Mouse (Mus musculus) hindbrain, embryonic 16.5 days (tissue): ENCODE data around the gene Prss50. TPM values are rescaled to one million over a fixed set of nuclear protein-coding genes. Genes with fewer than 3 reads are reported as not detected.

Experiments
- ATAC-seq: fragments of 200-750 bp; cut with Nextera tagmentation; 2 replicates; pipeline ENCODE4 v1.8.0; 2017; ENCODE audit warnings: moderate TSS enrichment, moderate library complexity
- H3K27ac ChIP-seq: fragments of 300-500 bp; sonication (generic); 2 replicates; pipeline ENCODE4 v1.5.1; 2014; ENCODE audit warnings: low read depth, mild to moderate bottlenecking, control low read depth, low read length, moderate library complexity
- H3K27me3 ChIP-seq: fragments of 300-500 bp; sonication (generic); replicated peaks from 2 replicates; pipeline ENCODE4 v1.6.1; 2014; ENCODE audit warnings: low read length; ENCODE audit not compliant: control insufficient read depth, insufficient read depth
- H3K36me3 ChIP-seq: fragments of 300-500 bp; sonication (generic); 2 replicates; pipeline ENCODE4 v1.6.1; 2014; ENCODE audit warnings: mild to moderate bottlenecking, low read length, moderate library complexity, mixed read lengths; ENCODE audit not compliant: control insufficient read depth, insufficient read depth
- H3K4me1 ChIP-seq: fragments of 300-500 bp; sonication (generic); 2 replicates; pipeline ENCODE4 v1.6.1; 2014; ENCODE audit warnings: low read depth, low read length; ENCODE audit not compliant: control insufficient read depth, insufficient read depth
- H3K4me2 ChIP-seq: fragments of 300-500 bp; sonication (generic); 2 replicates; pipeline ENCODE4 v1.6.1; 2014; ENCODE audit warnings: mild to moderate bottlenecking, low read length, control low read depth, moderate library complexity
- H3K4me3 ChIP-seq: fragments of 300-500 bp; sonication (generic); 2 replicates; pipeline ENCODE4 v1.5.1; 2014; ENCODE audit warnings: mild to moderate bottlenecking, low read length, control low read depth, moderate library complexity
- H3K9ac ChIP-seq: fragments of 300-500 bp; sonication (generic); 2 replicates; pipeline ENCODE4 v1.6.1; 2014; ENCODE audit warnings: low read depth, mild to moderate bottlenecking, control low read depth, low read length, moderate library complexity
- H3K9me3 ChIP-seq: fragments of 300-500 bp; sonication (generic); 2 replicates; pipeline ENCODE4 v1.6.1; 2014; ENCODE audit warnings: mild to moderate bottlenecking, low read length, moderate library complexity; ENCODE audit not compliant: control insufficient read depth
- WGBS: fragments of 180-500 bp; shearing (Covaris S2); extraction: QIAGEN DNeasy Blood & Tissue Kit; methylation state at CpG from one replicate; pipeline ENCODE4 v1.1.7; 2014; 5-methylcytosine and 5-hydroxymethylcytosine counted together
- polyA plus RNA-seq: library from polyadenylated mRNA; unstranded; fragments of >200 nt; fragmentation: Nextera tagmentation; extraction: Ambion mirVana; gene quantifications from 2 replicates; pipeline ENCODE4 v1.2.1, GENCODE M21; 2015

Gene Prss50
- polyA plus RNA-seq, 1 experiment from 2014 or later, result 0.71 TPM

DNA sequence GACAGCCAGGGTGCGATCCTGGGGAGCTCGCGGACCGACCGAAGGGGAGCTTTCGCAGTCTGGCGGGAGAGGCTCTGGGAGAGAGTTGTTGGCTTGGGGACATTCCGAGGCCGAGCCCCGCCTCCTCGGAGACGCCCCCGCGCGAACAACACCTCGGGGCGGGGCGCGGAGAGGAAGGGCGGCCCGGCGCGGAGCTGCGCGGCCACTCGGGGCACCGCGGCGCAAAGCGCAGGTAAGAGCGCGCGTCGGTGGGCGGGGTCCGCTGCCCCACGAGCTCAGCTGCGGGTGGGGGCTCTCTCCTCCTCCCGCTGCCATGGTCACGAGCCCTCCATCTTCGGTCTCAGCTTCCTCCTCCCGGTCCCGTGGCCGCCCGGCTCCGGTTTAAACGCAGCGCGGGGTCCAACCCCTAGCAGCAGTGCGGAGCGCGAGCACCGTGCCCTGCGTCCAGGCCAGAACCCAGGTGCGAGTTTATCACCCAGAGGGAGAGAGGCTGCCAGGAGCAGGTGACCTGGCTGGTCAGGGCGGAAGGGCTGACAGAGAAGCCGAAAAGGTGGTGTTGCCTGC lies 22.3 kb downstream of the Prss50 start, which contains the start of gene Tmie:
Gene Tmie, minus strand, starts transcription at position 116 of the 564 bp plus-strand sequence.
- Histone ChIP-seq H3K4me1 (peaks cover 24% of the 10 kb centered on the region), H3K4me2 (peak within 1 kb of the TSS; percentile 97), H3K27me3 (peaks cover 15% of the 10 kb centered on the region), H3K9ac (peak within 1 kb of the TSS; percentile 69), H3K4me3 (peak within 1 kb of the TSS; percentile 61), H3K36me3 (no peaks in the 10 kb centered on the region), H3K9me3 (no peaks in the 10 kb centered on the region), H3K27ac (peak within 1 kb of the TSS; percentile 73)
- under 1% methylated on average over 38 of the region's 57 CpGs for WGBS
- ATAC-seq, result peak; percentile 63

DNA sequence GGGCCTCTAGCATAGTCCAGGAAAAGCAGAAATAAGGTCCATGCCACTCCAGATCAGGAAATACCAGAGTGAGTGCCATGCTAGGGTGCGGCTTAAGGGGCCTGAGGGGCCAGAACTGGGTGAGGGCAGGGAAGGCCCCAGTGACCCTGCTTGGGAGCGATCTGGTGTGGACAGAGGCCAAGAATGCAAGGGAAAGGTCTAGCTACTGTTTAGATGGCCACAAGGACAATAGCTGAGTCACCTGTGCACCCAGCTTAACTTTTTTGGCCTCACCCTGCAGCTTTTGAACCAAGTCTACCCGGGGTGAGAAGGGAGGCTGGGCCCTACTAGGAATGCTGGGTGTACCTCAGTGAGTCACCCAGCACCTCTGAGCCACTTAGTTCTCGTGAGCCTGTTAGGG lies 23.0 kb downstream of the Prss50 start:
- Histone ChIP-seq H3K27me3 (peaks cover 15% of the 10 kb centered on the region), H3K4me1 (peaks cover 18% of the 10 kb centered on the region), H3K36me3 (no peaks in the 10 kb centered on the region), H3K27ac (no peak overlapping the region), H3K4me2 (peak overlapping the region; percentile 97), H3K9me3 (no peaks in the 10 kb centered on the region), H3K4me3 (peak overlapping the region; percentile 61), H3K9ac (no peak overlapping the region)
- WGBS, result 70% methylated on average over 4 of the region's 4 CpGs
- ATAC-seq, result no peak

DNA sequence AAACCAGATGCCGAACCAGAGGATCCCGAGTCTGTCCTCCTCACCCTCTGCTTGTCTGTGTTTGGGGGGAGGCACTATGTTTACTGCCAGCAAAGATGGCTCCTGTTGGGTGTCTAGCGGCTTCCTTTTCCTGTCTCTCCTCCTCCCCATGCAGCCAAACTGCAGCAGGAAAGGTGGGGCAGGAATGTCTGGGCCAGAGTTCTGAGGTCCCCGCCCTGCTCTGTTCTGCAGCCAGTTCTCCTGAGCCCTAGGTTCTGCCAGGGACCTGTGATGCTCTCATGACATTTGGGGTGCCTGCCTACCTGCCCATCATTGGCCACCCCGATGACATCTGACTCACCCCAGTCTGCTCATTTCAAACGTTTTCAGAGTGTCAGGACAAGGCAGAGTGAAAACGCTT lies 24.2 kb downstream of the Prss50 start:
- H3K9ac ChIP-seq, result no peak overlapping the region
- WGBS, result 80% methylated on average over 7 of the region's 7 CpGs
- H3K36me3 ChIP-seq, result no peaks in the 10 kb centered on the region
- peaks cover 18% of the 10 kb centered on the region for H3K4me1 ChIP-seq
- H3K27ac ChIP-seq, result no peak overlapping the region
- H3K27me3 ChIP-seq, result peaks cover 15% of the 10 kb centered on the region
- H3K4me3 ChIP-seq, result no peak overlapping the region
- H3K4me2 ChIP-seq, result no peak overlapping the region
- H3K9me3 ChIP-seq, result no peaks in the 10 kb centered on the region
- no peak for ATAC-seq

DNA sequence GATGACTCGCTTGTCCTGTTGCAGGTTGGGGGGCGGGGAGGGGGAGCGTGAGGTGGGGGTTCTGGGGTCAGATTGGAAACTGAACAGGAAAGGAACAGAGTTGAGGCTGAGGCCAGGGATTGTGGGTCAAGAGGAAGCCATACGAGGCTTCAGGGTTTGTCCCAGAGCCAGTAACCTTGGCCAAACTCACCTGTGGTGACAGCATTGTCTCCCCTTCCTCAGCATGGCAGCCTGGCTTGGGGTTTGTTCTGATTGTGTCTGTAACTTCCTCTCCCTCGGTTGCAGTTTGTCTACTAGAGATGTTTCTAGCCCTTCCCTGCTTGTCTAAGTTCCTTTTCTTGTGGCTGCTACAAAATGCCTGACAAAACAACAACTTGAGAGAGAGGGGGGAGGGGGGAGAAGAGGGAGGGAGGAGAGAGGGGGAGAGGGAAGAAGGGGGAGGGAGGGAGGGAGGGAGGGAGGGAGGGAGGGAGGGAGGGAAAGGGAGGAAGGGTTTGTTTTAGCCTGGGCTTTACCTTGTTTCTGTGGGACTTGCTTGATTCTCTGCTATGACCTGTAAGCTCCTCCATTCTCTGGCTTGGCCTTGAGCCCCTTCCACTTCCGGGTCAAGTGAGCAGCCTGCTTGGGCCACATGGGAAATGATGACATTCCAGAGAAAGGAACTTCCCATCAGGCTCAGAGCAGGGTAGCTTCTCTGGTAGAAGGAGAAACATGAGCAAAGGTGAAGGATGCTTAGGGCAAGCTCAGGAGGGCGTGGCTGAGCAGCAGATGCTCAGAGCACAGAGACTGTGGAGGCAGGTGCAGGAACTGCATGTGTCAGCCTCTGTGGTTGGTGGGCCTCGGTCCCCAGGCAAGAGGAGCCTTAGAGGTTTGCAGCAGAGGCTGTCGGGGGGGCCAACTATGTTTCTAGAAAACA lies 29.9 kb downstream of the Prss50 start:
- H3K4me1 ChIP-seq, result no peaks in the 10 kb centered on the region
- H3K9ac ChIP-seq, result no peak overlapping the region
- H3K36me3 ChIP-seq, result no peaks in the 10 kb centered on the region
- H3K4me3 ChIP-seq, result no peak overlapping the region
- no peak overlapping the region for H3K4me2 ChIP-seq
- WGBS, result 66% methylated on average over 9 of the region's 9 CpGs
- H3K27ac ChIP-seq, result no peak overlapping the region
- H3K27me3 ChIP-seq, result no peaks in the 10 kb centered on the region; the same call in none of the 2 replicates
- no peaks in the 10 kb centered on the region for H3K9me3 ChIP-seq
- ATAC-seq, result no peak

GRCm38 (mm10) chr9:110888935-110889334 lies 31.2 kb downstream of the Prss50 start:
- Histone ChIP-seq H3K36me3 (no peaks in the 10 kb centered on the region), H3K4me2 (no peak overlapping the region), H3K27me3 (no peaks in the 10 kb centered on the region; the same call in none of the 2 replicates), H3K4me1 (no peaks in the 10 kb centered on the region), H3K9ac (no peak overlapping the region), H3K27ac (no peak overlapping the region), H3K9me3 (no peaks in the 10 kb centered on the region), H3K4me3 (no peak overlapping the region)
- WGBS, result 94% methylated on average over 14 of the region's 14 CpGs
- ATAC-seq, result no peak

DNA sequence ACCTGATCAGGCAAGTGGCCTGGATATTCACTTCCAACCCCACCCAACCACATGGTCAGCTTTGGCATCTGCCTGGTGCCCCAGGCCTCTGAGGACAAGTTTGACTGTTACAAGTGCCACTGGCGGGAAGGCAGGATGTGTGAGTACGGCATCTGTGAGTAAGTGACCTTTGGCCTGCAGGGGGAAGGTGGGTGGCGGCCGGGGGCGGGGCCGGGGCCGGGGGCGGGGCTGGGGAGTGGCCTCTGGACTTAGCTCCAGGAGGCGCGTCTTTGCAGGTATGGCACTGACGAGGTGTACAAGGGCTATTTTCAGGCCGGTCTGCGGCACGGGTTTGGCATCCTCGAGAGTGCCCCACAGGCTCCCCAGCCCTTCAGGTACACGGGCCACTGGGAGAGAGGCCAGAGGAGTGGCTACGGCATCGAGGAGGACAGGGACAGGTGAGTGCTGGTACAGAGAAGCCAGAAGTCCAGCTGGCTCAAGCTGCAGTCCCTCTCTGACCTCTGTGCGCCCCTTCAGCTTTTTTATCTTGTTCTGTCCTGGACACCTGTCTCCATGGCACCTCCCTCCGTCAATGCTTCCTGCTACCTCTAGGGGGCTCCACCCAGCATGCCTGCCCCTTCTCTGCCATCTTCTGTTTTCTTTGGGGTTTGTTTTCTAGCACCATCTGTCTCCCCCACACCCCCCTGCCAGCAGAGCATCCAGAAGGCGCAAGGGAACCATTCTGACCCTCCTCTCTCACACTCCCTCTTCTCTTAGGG lies 32.4 kb downstream of the Prss50 start:
- Histone ChIP-seq H3K27me3 (no peaks in the 10 kb centered on the region; the same call in 1 of the 2 replicates), H3K4me1 (no peaks in the 10 kb centered on the region), H3K9ac (no peak overlapping the region), H3K36me3 (no peaks in the 10 kb centered on the region), H3K9me3 (no peaks in the 10 kb centered on the region), H3K4me3 (no peak overlapping the region), H3K4me2 (no peak overlapping the region), H3K27ac (no peak overlapping the region)
- WGBS, result 14% methylated on average over 21 of the region's 21 CpGs
- ATAC-seq, result no peak

DNA sequence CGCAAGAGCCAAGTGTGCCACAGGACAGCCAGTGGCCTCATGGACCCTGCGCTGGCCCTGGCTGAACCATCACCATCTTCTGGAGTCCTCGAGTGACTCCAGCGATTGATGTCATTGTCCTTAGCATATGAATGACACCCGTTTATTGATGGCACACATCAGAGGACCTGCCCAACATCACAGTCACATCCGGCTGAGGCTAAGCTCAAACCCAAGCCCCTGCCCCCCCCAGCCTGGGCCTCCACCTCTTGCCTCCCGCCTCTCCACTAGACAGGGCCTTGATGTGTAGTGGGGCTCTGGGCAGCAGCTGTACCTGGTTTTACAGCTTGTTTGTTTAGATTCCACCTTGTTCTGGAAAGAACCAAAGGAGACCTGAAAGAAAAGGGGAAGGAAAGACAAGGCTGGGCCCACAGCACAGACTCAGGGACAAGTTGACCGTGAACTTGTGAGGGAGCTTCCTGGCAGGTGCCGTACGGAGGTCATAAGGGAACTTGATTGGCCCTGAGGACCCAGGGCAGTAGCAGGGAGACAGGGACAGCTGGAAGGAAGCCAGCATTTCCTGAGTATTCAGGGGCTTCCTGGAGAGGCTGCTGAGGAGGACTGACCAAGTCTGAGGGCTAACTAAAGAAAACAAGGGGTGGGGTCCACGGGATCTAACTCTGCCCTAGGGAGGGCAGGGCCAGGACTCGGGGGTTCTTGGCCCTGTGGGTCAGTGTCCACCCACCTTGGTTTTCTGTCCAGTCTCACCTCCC lies 33.5 kb downstream of the Prss50 start:
- Histone ChIP-seq H3K9ac (no peak overlapping the region), H3K27me3 (no peaks in the 10 kb centered on the region; the same call in 1 of the 2 replicates), H3K4me2 (no peak overlapping the region), H3K36me3 (no peaks in the 10 kb centered on the region), H3K4me1 (no peaks in the 10 kb centered on the region; the same call in 1 of the 2 replicates), H3K9me3 (no peaks in the 10 kb centered on the region), H3K4me3 (no peak overlapping the region), H3K27ac (no peak overlapping the region)
- 82% methylated on average over 12 of the region's 12 CpGs for WGBS
- ATAC-seq, result no peak

DNA sequence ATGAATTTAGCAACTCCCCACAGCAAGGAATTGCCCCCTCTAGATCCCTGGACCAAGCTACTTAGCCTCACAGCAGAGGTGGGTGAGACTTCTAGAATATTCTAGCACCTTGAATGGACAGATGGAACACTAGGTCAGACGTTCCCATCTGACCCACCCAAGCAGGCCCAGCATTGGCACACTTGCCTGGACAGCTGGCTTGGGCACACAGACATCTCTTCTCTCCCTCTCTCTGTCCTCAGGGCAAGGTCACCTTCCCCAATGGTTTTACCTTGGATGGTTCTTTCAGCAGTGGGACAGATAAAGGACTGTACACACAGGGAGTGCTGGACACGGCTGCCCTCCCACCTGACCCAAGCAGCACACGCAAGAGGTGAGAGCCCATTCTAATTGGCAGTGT lies 34.8 kb downstream of the Prss50 start:
- no peaks in the 10 kb centered on the region; the same call in 1 of the 2 replicates for H3K27me3 ChIP-seq
- no peaks in the 10 kb centered on the region; the same call in 1 of the 2 replicates for H3K4me1 ChIP-seq
- WGBS, result 86% methylated on average over 3 of the region's 3 CpGs
- H3K27ac ChIP-seq, result no peak overlapping the region
- H3K4me2 ChIP-seq, result no peak overlapping the region
- no peak for ATAC-seq
- no peaks in the 10 kb centered on the region for H3K36me3 ChIP-seq
- no peak overlapping the region for H3K9ac ChIP-seq
- H3K9me3 ChIP-seq, result no peaks in the 10 kb centered on the region
- no peak overlapping the region for H3K4me3 ChIP-seq
